Comparison of ENCODE assay signal across 18 mouse cellular contexts in the genomic region with DNA sequence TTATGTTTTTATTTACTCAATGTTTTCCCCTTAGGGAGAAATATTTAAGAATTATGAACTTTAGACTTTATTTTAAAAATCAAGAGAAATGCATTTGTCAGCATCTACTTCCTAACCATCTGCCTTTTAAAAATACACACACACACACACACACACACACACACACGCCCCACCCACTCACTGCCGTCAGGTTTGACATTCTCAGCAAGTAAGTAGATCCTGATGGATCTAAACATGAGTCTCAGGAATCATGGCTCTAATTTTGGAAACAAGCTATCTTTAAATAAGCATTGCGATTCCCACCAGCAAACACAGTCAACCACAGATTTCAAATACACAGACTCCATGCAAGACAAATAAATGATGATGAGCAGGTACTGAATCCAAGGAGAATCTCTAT.
DNase-seq lines count a peak whose midpoint lies in the region; ATAC-seq and TF ChIP-seq lines count a peak whose summit lies in the region.
"Had no signal": no experiment of that assay in that cellular context is flagged by ENCODE, and none has a peak within 500 bp of the region (broad histone marks: within the 10 kb centered on the region; RNA-seq: fewer than 3 reads in every experiment).

No protein-coding gene starts in this region.

- H3K9ac ChIP-seq in heart, embryonic 14.5 days (ENCODE audit: low read length) = no peak overlapping the region
- H3K9ac ChIP-seq: embryonic facial prominence, embryonic 15.5 days; hindbrain, embryonic 12.5 days; lung, embryonic 15.5 days; stomach, embryonic 15.5 days had no signal

- H3K36me3 ChIP-seq in heart, embryonic 14.5 days (ENCODE audit: control insufficient read depth, insufficient read depth, low read length) = no peaks in the 10 kb centered on the region
- H3K36me3 ChIP-seq in limb, embryonic 10.5 days = no peaks in the 10 kb centered on the region
- H3K36me3 ChIP-seq in myocyte (ENCODE audit: control insufficient read depth, insufficient read depth) = no peaks in the 10 kb centered on the region
- H3K36me3 ChIP-seq: embryonic facial prominence, embryonic 15.5 days; hindbrain, embryonic 12.5 days; lung, embryonic 15.5 days; stomach, embryonic 15.5 days had no signal

- H3K79me2 ChIP-seq in myocyte (ENCODE audit: control insufficient read depth, insufficient read depth) = no peaks in the 10 kb centered on the region

- no peaks in the 10 kb centered on the region for H3K9me3 ChIP-seq in heart, embryonic 14.5 days (ENCODE audit: control insufficient read depth, low read length)
- H3K9me3 ChIP-seq in limb, embryonic 10.5 days (replicated peaks) = no peaks in the 10 kb centered on the region
- H3K9me3 ChIP-seq: embryonic facial prominence, embryonic 15.5 days; hindbrain, embryonic 12.5 days; lung, embryonic 15.5 days; stomach, embryonic 15.5 days had no signal

- DNase-seq in frontal cortex, adult 2 months (ENCODE audit: extremely low spot score in 1 of 2, low spot score in 1 of 2) = peak; percentile 37 to 63
- DNase-seq in frontal cortex, postnatal 14 days (ENCODE audit: low spot score in 2 of 2) = no peak
- no peak for DNase-seq in heart, adult 9 months (ENCODE audit: low spot score in 2 of 2)
- DNase-seq in limb, embryonic 10.5 days (ENCODE audit: low spot score) = peak; percentile 18
- DNase-seq in yolk sac, embryonic 10.5 days (ENCODE audit: low spot score) = no peak
- no peak for DNase-seq in natural killer cell, adult 2 months (ENCODE audit: low spot score in 2 of 2)
- DNase-seq: adrenal gland, postnatal 25 days; cerebellum, adult 9-11 months; midbrain, embryonic 14.5 days; thymus, postnatal 14 days had no signal

- TF ChIP-seq POLR2A in myocyte (IDR thresholded peaks at IDR 0.05; ENCODE audit: insufficient read length, low read depth) = no peak

- ATAC-seq in heart, embryonic 14.5 days (ENCODE audit: insufficient number of reproducible peaks, insufficient read depth, low FRiP score, low read depth) = no peak
- ATAC-seq: forebrain, embryonic 14.5 days had no signal

- H3K4me3 ChIP-seq in heart, embryonic 14.5 days (ENCODE audit: control insufficient read depth in 1 of 2, insufficient read depth in 1 of 2, low read depth in 1 of 2, low read length in 2 of 2) = no peak overlapping the region
- H3K4me3 ChIP-seq in limb, embryonic 10.5 days = no peak overlapping the region
- no peak overlapping the region for H3K4me3 ChIP-seq in myocyte
- H3K4me3 ChIP-seq: embryonic facial prominence, embryonic 15.5 days; hindbrain, embryonic 12.5 days; lung, embryonic 15.5 days; stomach, embryonic 15.5 days had no signal

- peaks cover 6 to 18% of the 10 kb centered on the region in 2 experiments for H3K4me1 ChIP-seq in heart, embryonic 14.5 days (ENCODE audit: control insufficient read depth in 2 of 2, insufficient read depth in 2 of 2, low read length in 2 of 2)
- H3K4me1 ChIP-seq in limb, embryonic 10.5 days = peaks cover 41% of the 10 kb centered on the region

- H3K27me3 ChIP-seq in heart, embryonic 14.5 days (ENCODE audit: control insufficient read depth, insufficient read depth, low read length) = no peaks in the 10 kb centered on the region
- H3K27me3 ChIP-seq in limb, embryonic 10.5 days (ENCODE audit: low read depth, poor library complexity, severe bottlenecking) = no peaks in the 10 kb centered on the region
- no peaks in the 10 kb centered on the region for H3K27me3 ChIP-seq in myocyte (ENCODE audit: control insufficient read depth, insufficient read depth, insufficient read length)
- H3K27me3 ChIP-seq: embryonic facial prominence, embryonic 15.5 days; hindbrain, embryonic 12.5 days; lung, embryonic 15.5 days; stomach, embryonic 15.5 days had no signal

- H3K27ac ChIP-seq in heart, embryonic 14.5 days (replicated peaks in 1 of 2; ENCODE audit: control insufficient read depth in 1 of 2, insufficient read depth in 1 of 2, low read depth in 2 of 2, low read length in 2 of 2) = no peak overlapping the region; a peak in 1 of 4 replicates
- H3K27ac ChIP-seq in limb, embryonic 10.5 days = no peak overlapping the region
- H3K27ac ChIP-seq: embryonic facial prominence, embryonic 15.5 days; hindbrain, embryonic 12.5 days; kidney, postnatal 0 days; lung, embryonic 15.5 days; stomach, embryonic 15.5 days had no signal

- peak overlapping the region; percentile 24 for H3K4me2 ChIP-seq in heart, embryonic 14.5 days (ENCODE audit: low read length)
- peak overlapping the region; percentile 50 for H3K4me2 ChIP-seq in myocyte (ENCODE audit: low read depth)
- H3K4me2 ChIP-seq: embryonic facial prominence, embryonic 15.5 days; hindbrain, embryonic 12.5 days; lung, embryonic 15.5 days had no signal

- WGBS in heart, embryonic 14.5 days = 47% methylated on average over 3 of the region's 3 CpGs
- WGBS in limb, embryonic 10.5 days = 79% methylated on average over 3 of the region's 3 CpGs

- no peak overlapping the region for H3ac ChIP-seq in myocyte (ENCODE audit: control insufficient read depth, insufficient read length)

TF ChIP-seq in myocyte, 11 proteins besides CTCF, POLR2A, EP300 and RAD21:
- TF ChIP-seq E2F4 (IDR thresholded peaks at IDR 0.05; ENCODE audit: insufficient read depth) = no peak

Comparison
In these comparisons a context has a peak if more than half of its experiments do, and no peak if none do; other contexts are left out.
1. DNase-seq: peak in frontal cortex, adult 2 months (2 of 2) and limb, embryonic 10.5 days (single experiment); none in frontal cortex, postnatal 14 days (0 of 2), heart, adult 9 months (0 of 2), yolk sac, embryonic 10.5 days (single experiment) and natural killer cell, adult 2 months (0 of 2).